Mouse (Mus musculus) adrenal gland, adult 2 months (tissue): Measurements from ENCODE around the gene Sergef. TPM values are rescaled to one million over a fixed set of nuclear protein-coding genes. Genes with fewer than 3 reads are reported as not detected.
"Not testable (repeated sequence)": the region's sequence is repeated elsewhere in the genome, so short reads cannot be mapped to it uniquely, and the experiment has no call there.

Source experiments
- DNase-seq: peaks from one replicate; pipeline ENCODE4 v3.0.0; 2021
- long read RNA-seq: library from polyadenylated mRNA; stranded (forward); transcript quantifications from one replicate; pipeline ENCODE4 v2.0.0, GENCODE M21; 2021
- polyA plus RNA-seq: library from polyadenylated mRNA; depleted of rRNA; stranded (reverse); fragments of >200 nt; gene quantifications from 2 replicates; pipeline ENCODE4 v1.2.3, GENCODE M21; 2012; rRNA removed
- total RNA-seq, 2 experiments: library from RNA; stranded (reverse); gene quantifications; 2 replicates each; pipeline ENCODE4 v1.2.3; 2021

The Sergef gene
- total RNA-seq (10 to 100 TPM; 18.4 to 28.4 TPM), polyA plus RNA-seq (17.4 and 19.2 TPM in 2 replicates)
- long read RNA-seq, transcript Sergef-201 (11 exons, 1,465 nt), result major isoform, 23 of 44 reads
- long read RNA-seq, partial matches to known transcripts, result 3 of 44 reads
- long read RNA-seq, other reads (novel, unspliced or antisense), result 17 of 44 reads

DNA sequence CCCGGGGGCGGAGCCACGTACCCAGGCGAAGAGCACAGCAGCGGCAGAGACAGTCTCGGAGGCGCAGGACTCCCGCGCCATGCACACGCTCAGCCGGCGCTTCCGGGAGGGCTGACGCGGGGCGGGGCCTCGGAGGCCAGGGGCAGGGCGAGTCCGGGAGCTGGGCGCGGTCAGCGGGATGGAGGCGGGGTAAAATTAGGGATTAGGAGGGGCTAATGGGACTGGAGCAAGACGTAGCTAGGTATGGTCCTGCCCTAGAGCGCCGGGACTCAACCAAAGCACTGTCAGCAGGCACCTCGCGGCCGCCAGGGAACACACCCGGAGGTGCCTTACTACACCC lies at the start of gene Sergef:
Gene Sergef, minus strand, starts transcription at position 116 of the 340 bp plus-strand sequence.
- peak; percentile 97 for DNase-seq

DNA sequence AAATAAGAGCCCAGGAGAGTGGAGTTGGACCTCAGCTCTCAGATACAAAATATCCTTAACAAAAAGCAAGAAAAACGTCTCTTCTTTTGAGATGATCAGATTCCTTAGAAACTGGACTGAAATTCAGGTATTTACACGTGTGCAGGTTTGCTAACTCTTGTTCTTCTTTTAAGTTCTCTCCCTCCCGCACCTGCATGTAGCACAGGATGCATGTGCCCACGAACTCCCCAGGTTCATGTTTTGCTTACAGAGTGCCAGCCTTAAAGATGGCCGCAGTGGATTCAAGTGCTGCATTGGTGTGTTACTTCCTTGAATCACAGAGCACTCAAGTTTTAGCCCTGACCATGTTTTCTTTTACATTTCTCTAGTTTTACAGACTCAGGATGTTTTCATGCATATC lies 47.2 kb upstream of the Sergef start:
- DNase-seq, result no peak

DNA sequence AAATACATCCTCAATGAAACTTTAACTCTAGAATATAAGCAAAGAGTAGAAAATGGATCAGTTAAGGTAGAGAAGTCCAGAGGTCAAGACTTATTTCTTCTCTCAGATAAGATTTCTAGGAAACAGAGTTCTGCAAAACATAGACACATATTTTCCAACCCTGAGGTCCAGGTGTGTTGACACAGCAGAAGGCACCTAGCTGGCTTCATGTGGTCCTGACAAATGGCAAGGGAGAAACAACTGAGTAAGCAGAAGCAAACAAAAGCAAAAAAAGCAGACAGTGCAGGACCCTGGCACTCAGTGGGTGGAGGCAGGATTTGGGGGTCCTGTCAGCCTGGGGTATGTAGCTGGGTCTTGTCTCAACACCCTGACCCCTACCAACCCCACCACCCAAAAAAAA lies 41.1 kb upstream of the Sergef start:
- no peak for DNase-seq

DNA sequence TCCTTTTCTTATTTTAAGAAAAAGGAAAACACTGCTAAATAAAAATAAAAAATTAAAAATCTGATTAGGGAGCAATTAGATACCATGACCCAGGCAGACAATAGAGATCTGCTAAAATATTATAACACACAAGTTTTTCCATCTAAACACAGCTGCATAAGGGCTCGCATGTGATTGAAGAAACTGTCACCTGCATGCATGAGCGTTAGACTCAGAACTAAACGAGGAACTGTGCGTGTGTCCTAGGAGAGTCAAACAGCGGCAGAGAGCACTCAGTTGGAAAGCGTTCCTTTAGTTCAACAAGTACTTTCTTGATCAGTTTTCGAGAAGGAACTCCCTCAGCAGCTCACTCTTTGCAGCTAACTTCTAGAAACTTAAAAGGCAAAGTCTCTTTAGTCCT lies 39.4 kb upstream of the Sergef start:
- DNase-seq, result not testable (repeated sequence)

DNA sequence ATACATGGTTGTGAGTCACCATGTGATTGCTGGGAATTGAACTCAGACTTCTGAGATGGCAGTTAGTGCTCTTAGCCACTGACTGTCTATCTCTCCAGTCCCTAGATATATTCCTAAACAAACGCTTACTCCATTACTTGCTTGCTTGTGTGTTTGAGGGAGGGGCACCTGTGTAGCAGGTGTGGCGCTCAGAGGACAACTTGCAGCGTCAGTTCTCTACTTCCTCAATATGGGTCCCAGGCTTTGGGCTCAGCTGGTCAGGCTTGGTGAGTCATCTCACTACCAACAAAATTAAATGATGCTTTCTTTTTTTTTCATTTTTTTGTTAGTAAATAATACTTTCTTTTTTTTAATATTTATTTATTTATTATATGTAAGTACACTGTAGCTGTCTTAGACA lies 38.8 kb upstream of the Sergef start:
- no peak for DNase-seq

DNA sequence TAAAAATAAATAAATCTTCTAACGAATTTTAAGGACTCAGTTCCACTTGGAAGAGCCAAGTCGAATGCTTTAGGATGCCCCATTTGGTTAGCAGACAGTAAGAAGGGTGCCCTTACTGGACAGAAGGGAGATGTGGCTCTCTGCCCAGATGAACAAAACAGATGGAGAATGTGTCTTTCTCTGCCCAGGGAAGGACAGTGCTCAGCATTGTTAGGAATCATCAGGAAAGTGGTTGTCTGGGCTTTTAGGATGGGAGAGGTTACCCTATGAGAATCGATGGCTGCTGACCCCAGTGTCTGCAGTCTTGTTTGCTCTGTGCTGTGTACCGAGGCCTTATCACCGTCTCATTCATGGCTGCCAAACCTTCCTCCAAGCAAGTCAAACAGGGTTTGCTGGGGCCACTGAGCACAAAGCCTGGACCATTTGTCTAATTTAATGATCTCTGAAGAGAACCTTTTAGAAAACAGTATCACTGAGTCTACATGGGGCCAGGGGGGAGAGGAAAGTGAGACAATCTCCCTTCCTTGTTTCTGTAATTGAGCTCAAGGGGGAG lies 37.3 kb upstream of the Sergef start:
- no peak for DNase-seq

DNA sequence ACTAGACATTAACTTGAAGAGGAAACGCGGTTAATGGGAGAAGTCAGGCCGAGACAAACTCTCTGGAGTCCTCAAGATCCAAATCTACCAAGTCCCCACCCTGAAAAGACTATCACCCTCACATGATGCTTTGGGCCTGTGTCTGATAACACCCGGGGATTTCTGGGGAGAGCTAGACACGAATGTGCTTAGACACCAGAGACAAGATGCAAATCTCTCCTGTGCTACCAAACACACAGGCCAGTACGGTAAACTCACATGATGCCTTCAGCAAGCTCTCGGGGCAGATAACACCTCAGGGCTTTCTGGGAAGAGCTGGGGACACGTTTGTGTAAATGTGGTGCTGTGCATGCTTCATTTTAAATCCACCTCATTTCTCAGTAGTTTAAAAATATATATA lies 36.3 kb upstream of the Sergef start:
- no peak for DNase-seq

DNA sequence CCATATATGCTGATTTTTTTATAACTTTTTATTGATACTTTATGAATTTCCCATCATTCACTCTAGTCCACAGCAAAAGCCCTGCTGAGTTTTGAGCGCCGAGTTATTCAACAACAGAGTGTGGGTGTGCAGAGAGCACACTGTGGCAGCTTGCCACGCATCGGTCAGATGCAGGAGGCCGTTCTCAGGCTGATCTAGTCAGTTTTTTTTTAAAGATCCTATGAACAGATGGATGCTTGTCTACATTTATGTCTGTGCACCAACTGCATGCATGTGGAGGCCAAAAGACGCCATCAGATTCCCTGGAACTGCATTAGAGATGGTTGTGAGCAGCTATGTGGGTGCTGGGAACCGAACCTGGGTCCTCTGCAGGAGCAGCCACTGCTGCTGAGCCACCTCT lies 35.5 kb upstream of the Sergef start:
- DNase-seq, result no peak

DNA sequence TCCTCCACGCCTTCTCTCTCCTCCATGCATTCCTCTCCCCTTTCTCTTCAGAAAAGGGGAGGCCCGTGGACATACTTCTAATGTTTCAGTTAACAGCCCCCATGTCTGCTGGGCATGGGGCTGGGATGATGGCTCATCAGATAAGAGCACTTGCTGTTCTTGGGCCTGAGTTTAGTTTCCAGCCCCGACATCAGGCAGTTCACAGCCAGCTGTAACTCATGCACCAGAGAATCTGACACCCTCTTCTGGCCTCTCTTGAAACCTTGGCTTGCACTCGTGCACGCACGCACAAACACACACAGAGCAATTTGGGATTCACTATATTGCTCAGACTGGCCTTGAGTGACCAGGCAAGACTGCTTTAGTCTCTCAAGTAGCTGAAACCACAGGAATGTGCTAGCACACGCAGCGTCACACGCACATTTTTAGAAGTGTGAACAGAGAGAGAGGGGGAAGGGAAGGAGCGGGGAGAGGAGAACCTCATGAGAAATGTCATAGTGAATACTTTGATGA lies 32.6 kb upstream of the Sergef start, which contains the start of gene Tph1:
Gene Tph1, minus strand, starts transcription at position 378 of the 513 bp plus-strand sequence.
- DNase-seq, result no peak

DNA sequence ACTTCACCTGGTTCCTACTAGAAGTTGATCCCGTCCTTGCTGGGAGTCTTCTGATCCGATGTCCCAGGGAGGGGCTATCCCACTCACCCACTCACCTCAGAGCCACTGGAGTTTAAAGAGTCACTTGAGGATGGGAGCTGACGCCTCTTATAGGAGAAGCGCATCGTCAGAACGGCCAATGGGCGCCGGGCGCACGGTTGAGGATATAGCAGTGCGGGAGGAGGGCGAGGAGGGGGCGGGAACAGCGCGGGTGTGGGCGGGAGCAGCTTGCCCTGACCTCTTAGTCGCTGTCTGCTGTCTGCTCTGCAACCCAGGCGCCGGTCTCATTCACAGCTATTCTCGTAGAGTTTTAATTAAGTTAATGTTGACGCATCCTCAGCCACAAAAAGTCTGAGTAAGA lies 27.6 kb upstream of the Sergef start:
- DNase-seq, result peak; percentile 7

DNA sequence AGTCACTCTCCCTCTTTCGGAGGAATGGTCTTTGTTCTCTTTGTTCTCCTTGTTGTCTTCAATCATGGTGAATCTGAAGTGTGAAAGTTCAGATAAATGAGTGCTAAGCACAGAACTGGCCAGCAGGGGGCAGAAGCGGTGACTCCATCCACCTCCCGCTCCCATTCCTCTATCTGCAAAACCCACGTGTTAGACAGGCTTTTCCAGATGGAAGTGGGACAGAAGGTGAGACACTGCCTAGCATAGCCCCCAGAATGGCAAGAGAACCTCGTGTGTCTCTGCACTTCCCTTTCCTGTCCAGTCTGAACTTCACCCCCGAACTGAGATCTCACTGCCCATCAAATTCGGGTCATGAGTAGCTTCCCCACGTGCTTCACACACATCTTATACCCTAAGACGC lies 25.6 kb upstream of the Sergef start:
- peak; percentile 10 for DNase-seq

DNA sequence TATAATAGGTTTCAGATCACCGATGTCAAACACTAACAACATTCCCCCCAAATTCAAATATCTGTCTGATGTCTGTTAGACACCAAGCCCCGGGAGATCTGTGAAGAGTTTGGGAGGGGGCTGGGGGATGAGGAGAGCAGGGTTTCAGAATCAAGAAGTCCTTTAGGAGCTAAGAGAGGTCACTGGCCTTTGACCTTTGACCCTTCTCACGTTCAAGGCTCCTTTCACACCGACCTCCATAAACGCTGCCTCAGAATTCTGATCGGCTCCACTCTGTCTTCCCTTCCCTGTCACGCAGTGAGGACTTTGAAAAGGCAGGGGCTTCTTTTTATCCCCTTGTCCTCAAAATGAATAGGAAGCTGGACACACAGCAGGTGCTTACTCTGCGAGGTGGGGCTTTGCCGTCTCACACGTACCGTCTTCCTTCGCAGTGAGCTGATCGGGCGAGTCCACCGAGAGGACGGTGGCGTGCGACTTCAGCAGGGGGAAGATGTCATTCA lies 22.0 kb upstream of the Sergef start:
- DNase-seq, result no peak

DNA sequence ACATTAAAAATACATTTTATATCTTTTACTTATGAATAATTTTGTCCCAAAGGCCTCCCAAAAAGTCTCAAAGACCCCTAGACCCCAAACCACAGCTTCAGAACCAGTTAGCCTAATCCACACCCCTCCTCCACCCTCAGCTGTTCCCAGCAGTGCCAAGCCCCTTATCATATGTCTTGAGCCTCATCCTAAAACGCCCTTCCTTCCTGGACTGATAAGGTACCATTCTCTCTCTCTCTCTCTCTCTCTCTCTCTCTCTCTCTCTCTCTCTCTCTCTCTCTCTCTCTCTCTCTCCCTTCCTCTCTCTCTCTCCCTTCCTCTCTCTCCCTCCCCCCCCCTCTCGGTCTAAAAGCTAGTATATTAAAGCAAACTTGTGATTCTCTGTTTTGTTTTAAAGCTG lies 12.7 kb upstream of the Sergef start:
- no peak for DNase-seq

DNA sequence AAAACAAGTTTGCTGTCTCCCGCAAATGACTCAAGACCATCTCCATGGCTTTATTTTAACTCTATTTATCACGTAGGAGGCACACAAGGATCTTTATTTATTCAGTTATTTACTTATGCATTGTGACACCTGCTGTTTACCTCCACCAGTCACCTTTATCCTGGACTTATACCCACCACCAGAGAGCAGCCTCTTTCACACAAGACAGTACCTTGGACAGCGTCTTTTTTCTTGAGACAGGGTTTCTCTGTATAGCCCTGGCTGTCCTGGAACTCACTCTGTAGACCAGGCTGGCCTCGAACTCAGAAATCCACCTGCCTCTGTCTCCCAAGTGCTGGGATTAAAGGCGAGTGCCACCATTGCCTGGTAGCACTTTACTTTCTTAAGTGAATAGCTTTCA lies 10.6 kb upstream of the Sergef start:
- DNase-seq, result not testable (repeated sequence)

DNA sequence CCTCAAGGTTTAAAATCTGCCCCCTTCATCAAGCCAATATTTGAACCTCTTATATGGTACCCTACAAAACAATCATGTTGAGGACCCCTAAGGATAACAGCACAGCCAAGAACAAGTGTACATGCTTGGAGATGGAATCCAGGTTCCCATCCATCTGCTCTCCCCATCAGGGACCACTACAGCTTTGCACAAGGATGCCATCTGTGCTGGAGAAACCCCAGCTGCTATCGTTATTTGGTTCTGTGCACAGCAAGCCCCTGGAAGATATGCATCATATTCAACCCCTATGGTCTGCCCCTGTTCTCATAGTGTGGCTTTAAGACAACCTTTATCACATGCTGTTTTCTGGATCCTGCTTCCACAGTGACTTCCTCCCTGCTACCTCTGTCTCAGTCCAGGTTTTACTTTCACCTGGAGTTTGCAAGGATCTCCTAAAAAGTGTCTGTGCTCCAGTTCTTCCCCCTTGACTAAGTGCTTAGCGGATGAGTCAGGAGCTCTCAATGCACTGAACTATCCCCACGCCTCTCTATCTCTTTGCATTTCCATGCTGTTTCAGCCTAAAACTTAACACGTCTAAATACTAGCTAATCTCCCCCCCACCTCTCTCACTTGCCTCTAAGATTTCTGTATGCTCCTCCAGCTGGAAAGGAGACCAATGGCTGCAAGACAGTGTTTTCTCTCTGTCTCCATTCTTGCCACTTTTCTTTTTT lies 9.0 kb upstream of the Sergef start:
- DNase-seq, result no peak

DNA sequence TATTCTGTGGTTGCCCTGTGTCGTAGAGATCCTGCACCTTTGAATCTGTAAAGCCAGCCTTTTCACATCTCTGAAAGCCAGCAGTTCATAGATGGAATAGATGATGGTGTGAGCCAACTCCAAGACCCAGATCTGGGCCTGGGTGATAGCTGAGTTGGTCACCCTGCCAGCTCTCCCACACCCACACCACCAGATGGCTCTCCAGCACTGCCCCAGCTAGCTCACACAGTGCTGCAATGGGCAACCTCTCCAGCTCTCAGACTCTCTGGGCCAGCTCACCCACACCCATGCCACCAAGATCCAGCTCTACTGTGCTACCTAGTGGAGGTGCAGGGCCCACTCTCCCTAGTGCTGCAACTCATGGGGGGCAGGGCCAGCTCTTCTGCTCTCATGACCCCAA lies 3.6 kb upstream of the Sergef start:
- peak; percentile 31 for DNase-seq

DNA sequence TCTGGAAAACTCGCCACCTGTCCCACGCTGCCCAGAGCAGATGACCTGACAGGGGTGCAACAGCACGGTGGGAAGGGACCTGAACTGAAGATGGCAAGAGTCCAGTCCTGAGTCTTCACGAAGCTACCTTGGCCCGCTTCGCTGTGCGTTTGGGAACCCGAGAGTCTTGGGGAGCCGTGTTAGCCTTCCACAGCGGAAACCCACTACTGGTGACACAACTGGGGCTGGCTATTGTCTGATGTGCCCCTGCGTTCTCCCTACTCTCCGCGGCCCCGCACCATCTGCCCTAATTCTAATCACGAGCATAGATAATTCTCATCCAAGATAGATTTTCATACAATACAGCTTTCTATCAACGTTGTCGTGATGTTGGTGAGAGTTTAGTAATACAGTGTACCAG lies 455 bp upstream of the Sergef start:
- DNase-seq, result no peak

DNA sequence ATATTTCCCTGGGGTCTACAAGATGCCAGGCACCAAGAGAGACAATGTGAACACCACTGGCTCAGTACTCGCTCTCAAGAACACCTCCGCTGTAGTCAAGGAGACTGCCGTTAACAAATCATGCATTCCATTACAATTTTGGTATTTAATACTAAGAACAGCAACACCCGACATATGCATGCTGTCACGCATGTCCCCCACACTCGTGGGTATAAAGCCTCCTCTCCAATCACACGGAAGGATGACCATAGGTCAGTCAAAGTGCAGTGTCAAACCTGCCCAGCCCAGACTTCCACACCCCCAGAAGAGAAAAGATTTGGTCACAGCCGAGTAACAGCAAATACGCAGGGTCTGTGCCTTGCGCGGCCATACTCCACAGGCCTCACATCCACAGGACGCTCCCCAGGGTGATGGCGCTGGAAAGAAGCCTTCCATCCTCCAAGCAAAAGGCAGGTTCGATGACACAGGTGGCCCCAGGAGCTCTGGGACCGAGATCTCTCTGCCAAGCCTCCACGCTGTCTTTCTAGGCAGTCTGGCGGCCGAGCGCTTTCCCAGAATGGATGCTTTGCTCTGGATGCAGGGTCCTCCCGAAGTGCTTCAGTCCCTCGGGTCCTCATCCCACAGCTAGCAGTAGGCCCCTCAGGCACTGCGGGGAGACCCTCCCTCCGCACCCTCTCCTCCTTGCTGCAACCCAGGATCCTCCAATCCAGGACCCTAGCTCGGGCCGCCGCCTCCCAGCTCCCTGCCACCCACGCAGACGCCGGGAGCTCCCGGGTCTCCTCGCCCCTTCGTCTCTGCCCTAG lies 517 bp downstream of the Sergef start:
- DNase-seq, result no peak

DNA sequence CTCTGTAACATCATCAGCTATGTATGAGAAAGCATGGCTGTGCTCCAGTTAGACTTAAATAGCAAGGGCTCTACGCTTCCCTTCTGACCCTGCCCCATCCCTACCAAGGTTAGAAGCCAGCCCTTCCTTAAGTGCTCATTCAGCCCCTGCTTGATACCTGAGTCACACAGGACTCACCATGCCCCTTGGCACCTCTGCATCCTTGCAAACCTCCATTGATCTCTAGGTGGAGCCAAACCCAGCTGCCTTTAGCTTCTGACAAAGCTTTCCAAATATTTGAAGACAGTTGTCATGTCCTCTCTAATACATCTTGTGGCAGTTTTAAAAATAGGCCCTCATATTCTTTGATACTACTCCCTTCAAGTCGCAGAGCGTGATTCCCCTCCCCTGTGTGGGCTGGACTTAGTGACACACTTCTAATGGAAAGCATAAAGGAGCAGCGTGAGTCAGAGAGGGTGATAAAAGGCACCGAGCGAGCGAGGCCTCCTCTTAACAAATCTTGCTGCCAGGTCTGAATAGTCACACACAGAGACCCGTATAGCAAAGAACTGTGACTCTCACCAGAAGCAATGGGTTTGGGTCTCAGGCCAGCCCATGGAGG lies 11.1 kb downstream of the Sergef start:
- DNase-seq, result peak; percentile 85

DNA sequence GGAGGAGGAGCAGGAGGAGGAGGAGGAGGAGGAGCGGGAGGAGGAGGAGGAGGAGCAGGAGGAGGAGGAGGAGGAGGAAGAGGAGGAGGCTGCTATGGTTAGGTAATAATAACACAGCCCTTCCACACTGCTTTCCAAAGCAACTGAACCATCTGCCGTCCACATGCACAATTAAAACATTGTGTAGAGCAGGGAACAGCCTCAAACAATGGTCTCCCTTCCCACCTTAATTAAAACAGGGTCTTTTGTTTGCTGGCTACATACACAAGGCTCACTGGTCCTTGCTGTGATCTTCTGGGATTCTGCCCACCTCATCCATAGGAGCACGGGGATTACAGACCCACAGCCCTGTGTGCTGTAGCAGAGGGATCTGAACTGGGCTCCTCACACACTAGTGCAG lies 15.6 kb downstream of the Sergef start:
- DNase-seq, result no peak

DNA sequence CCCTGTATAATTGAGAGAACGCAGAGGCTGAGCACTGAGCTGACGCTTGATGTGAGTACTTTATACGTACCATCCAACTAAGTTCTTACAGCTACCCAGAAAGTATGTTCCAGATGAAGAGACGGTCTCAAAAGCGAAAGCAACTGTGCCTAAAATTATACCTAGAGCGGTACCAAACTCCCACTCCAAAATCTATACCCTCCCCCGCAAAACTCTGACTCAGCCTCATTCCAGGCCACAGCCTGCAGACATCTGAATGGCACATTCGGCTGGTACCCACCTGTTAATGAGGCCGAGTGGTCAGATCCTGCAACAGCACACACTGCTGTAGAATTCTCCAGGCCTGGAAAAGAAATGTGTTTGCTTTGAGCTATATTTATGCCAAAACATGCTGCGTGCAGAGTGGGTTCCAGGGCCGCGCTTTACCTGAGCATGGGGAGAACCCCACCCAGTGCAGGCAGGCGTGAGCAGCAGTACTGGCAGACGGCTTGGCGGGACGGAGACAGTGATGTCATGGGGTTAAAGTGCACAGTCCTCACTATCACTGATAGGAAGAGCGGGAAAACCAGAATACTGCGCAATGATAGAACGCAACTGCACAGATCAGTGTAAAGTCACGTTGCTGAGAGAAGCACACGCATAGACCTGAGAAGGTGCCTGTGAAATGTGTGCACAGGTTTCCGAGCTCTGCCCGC lies 21.0 kb downstream of the Sergef start:
- no peak for DNase-seq
